Mouse (Mus musculus) adrenal gland, adult 8-10 months (tissue): Measurements from ENCODE around the gene Slain2. TPM values are rescaled to one million over a fixed set of nuclear protein-coding genes. Genes with fewer than 3 reads are reported as not detected.
"Not testable (repeated sequence)": the region's sequence is repeated elsewhere in the genome, so short reads cannot be mapped to it uniquely, and the experiment has no call there.

Experiments used
- DNase-seq: peaks from one replicate; pipeline ENCODE4 v3.0.0; 2022
- total RNA-seq, 4 experiments: library from RNA; stranded (reverse); gene quantifications; 2 replicates each; pipeline ENCODE4 v1.2.4; 2022

Gene Slain2
- total RNA-seq, 4 experiments from 2014 or later: 48.1 to 67.9 (median 61.7) TPM

- DNase-seq: not testable (repeated sequence)
Observed at GRCm38 (mm10) chr5:73012884-73013610, 98.9 kb downstream of the Slain2 start.

- DNase-seq: not testable (repeated sequence)
Observed at GRCm38 (mm10) chr5:73013611-73014287, 99.6 kb downstream of the Slain2 start.

- DNase-seq: no peak
Observed at GRCm38 (mm10) chr5:73014745-73015144, 100.6 kb downstream of the Slain2 start.

DNA sequence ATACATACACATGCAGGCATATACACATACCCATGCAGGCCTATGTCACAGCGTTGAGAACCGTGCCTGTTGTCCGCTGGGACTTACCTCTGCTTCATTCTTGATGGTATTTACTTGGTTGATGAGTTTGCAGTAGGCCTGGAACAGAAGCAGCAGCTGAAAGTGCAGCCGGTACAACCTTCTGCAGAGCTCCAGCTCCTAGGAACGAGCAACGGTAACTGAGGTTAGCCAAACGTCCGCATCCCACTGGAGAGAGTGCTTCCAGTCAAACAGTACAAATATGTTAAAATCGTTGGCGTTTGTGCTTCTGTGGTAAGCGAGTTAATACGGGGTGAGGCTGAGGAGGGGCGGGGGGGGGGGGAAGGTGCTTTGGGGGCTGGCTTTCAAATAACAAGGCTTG lies 109.7 kb downstream of the Slain2 start:
- DNase-seq: no peak

Other genes starting within 250 kb of the Slain2 start
- gene Txk, start 161.5 kb upstream of the Slain2 start, total RNA-seq: under 1 TPM; 0.07 to 0.27 (median 0.16) TPM
- gene Tec, start 45.8 kb upstream of the Slain2 start, total RNA-seq: 1 to 10 TPM; 2.0 to 3.8 (median 3.2) TPM
- gene Gm10135, start 60.4 kb downstream of the Slain2 start, total RNA-seq: not detected
- gene Slc10a4, start 92.6 kb downstream of the Slain2 start, total RNA-seq: 10 to 100 TPM in 2 of 4 experiments, 1 to 10 TPM in 2; 7.7 to 13.1 (median 11.3) TPM